Mouse (Mus musculus): Measurements from ENCODE around the gene Bad.

DNA sequence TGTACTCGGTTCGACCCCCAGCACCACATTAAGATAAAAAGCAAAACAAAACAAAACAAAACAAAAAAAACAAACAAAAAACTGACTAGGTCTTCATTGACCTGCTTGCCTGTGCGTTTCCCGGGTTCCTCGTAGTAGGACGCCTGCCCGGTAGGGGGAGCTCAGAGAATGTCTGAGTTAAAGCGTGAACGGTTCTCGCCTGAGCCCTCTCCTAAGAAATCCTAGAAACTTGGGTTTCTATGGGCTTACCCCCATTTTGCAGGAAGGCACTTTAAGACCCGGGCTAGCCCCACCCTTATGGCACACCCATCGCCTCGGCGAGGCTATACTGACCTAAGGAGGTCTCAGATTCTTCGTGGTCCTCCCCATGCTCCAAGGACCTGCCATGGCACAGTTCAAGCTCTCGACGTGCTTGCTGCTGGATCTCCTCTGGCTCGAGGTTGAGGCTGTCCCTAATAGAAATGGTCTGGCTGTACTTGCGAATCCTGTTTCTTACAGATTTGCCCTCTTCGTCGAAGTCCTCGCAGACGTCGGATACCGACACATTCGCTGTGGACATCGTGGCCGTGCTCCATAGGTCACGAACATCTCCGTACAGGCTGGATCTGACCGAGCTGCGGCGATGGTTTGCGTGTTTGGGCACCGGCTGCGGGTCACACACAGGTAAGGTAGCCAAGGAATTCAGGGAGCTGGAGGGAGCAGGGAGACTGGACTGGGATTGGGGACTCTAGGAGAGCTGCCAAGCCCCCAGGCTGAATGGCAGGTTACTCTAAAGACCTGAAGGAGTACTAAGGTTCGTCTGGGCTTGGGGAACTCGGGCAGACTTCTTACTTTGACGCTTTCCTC lies 17.0 kb upstream of the Bad start:
- TF ChIP-seq POLR2A (IDR thresholded peaks at IDR 0.05; ENCODE audit: extremely low read depth, insufficient read depth, low read length) (no peak), CTCF (IDR thresholded peaks at IDR 0.05; ENCODE audit: low read depth, low read length) (peak; percentile 89)
